Mouse (Mus musculus) liver, postnatal 0 days (tissue): ENCODE results near the gene Syn2. TPM values are rescaled to one million over a fixed set of nuclear protein-coding genes. Genes with fewer than 3 reads are reported as not detected.

ENCODE experiments used
- ATAC-seq: fragments of 200-750 bp; cut with Nextera tagmentation; 2 replicates; pipeline ENCODE4 v1.8.0; 2017; ENCODE audit warnings: mild to moderate bottlenecking, moderate library complexity
- DNase-seq: peaks from one replicate; pipeline ENCODE4 v3.0.0-alpha.2; 2016
- H3K27ac ChIP-seq: fragments of 300-500 bp; sonication (generic); 2 replicates; pipeline ENCODE4 v1.5.1; 2014; ENCODE audit warnings: antibody characterized with exemption, moderate library complexity, mild to moderate bottlenecking, low read depth
- H3K27me3 ChIP-seq: fragments of 300-500 bp; sonication (generic); 2 replicates; pipeline ENCODE4 v1.6.1; 2014; ENCODE audit warnings: low read length, control low read depth, mixed read lengths; ENCODE audit not compliant: insufficient read depth
- H3K36me3 ChIP-seq: fragments of 300-500 bp; sonication (generic); replicated peaks from 2 replicates; pipeline ENCODE4 v1.6.1; 2014; ENCODE audit warnings: mild to moderate bottlenecking, control low read depth, low read length, moderate library complexity, mixed read lengths; ENCODE audit not compliant: insufficient read depth
- H3K4me1 ChIP-seq: fragments of 300-500 bp; sonication (generic); 2 replicates; pipeline ENCODE4 v1.6.1; 2014; ENCODE audit warnings: antibody characterized with exemption, mild to moderate bottlenecking, control low read depth; ENCODE audit not compliant: insufficient read depth
- H3K4me2 ChIP-seq: fragments of 300-500 bp; sonication (generic); 2 replicates; pipeline ENCODE4 v1.6.1; 2014; ENCODE audit warnings: low read depth, mild to moderate bottlenecking, low read length, moderate library complexity, mixed read lengths
- H3K4me3 ChIP-seq: fragments of 300-500 bp; sonication (generic); 2 replicates; pipeline ENCODE4 v1.5.1; 2014; ENCODE audit warnings: low read depth, low read length
- H3K9ac ChIP-seq: fragments of 300-500 bp; sonication (generic); replicated peaks from 2 replicates; pipeline ENCODE4 v1.6.1; 2014; ENCODE audit warnings: mild to moderate bottlenecking, moderate library complexity
- H3K9me3 ChIP-seq: fragments of 300-500 bp; sonication (generic); 2 replicates; pipeline ENCODE4 v1.6.1; 2016; ENCODE audit warnings: mild to moderate bottlenecking, control low read depth, low read length, mixed read lengths
- CTCF ChIP-seq: sonication (generic); IDR thresholded peaks from 2 replicates; pipeline ENCODE4 v1.5.1; 2016; ENCODE audit warnings: antibody characterized with exemption, low read depth
- EP300 ChIP-seq: IDR thresholded peaks from 2 replicates; pipeline ENCODE4 v1.6.1; 2016; ENCODE audit warnings: antibody characterized with exemption, low read depth, mild to moderate bottlenecking
- WGBS: fragments of 180-500 bp; shearing (Covaris S2); extraction: QIAGEN DNeasy Blood & Tissue Kit; methylation state at CpG from one replicate; pipeline ENCODE4 v1.1.7; 2014; ENCODE audit not compliant: insufficient replicate concordance; 5-methylcytosine and 5-hydroxymethylcytosine counted together
- polyA plus RNA-seq: library from polyadenylated mRNA; unstranded; fragments of >200 nt; fragmentation: Nextera tagmentation; extraction: Ambion mirVana; gene quantifications from 2 replicates; pipeline ENCODE4 v1.2.1, GENCODE M21; 2015

The Syn2 gene
- polyA plus RNA-seq, 1 experiment from 2014 or later: 0.20 TPM

- no peak overlapping the region for H3K9ac ChIP-seq
- no peaks in the 10 kb centered on the region for H3K9me3 ChIP-seq
- H3K36me3 ChIP-seq: no peaks in the 10 kb centered on the region
- H3K27me3 ChIP-seq: no peaks in the 10 kb centered on the region
- DNase-seq (no peak), ATAC-seq (no peak)
- H3K27ac ChIP-seq: no peak overlapping the region
- H3K4me2 ChIP-seq: no peak overlapping the region
- H3K4me1 ChIP-seq: no peaks in the 10 kb centered on the region
- H3K4me3 ChIP-seq: no peak overlapping the region
- TF ChIP-seq CTCF: no peak
- no peak for TF ChIP-seq EP300
- 76% methylated on average over 10 of the region's 10 CpGs for WGBS
These were observed 140.6 kb downstream of the Syn2 start for GRCm38 (mm10) chr6:115275116-115275815.

DNA sequence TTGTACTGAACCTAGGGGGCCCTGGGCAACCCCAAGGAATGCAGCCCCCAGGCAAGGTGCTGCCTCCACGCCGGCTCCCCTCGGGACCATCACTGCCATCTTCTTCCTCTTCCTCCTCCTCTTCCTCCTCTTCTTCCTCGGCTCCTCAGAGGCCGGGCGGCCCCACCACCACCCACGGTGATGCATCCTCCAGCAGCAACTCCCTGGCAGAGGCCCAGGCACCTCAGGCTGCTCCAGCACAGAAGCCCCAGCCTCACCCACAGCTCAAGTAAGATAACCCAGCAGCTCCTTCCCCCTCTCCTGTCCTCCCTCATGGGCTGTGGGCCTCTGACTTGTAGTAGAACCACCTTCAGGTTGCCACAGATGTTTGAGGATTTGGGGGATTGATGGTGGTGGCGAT lies 143.4 kb downstream of the Syn2 start:
- Histone ChIP-seq H3K9ac (no peak overlapping the region), H3K4me1 (no peaks in the 10 kb centered on the region), H3K27ac (no peak overlapping the region), H3K27me3 (no peaks in the 10 kb centered on the region), H3K9me3 (no peaks in the 10 kb centered on the region), H3K36me3 (no peaks in the 10 kb centered on the region), H3K4me3 (no peak overlapping the region), H3K4me2 (no peak overlapping the region)
- TF ChIP-seq EP300: no peak
- no peak for TF ChIP-seq CTCF
- WGBS: 78% methylated on average over 8 of the region's 8 CpGs
- DNase-seq (no peak), ATAC-seq (no peak)

GRCm38 (mm10) chr6:115279639-115280038 lies 144.9 kb downstream of the Syn2 start:
- WGBS: 55% methylated on average over 2 of the region's 2 CpGs
- Histone ChIP-seq H3K9ac (no peak overlapping the region), H3K27me3 (no peaks in the 10 kb centered on the region), H3K36me3 (no peaks in the 10 kb centered on the region), H3K4me3 (no peak overlapping the region), H3K9me3 (no peaks in the 10 kb centered on the region), H3K4me2 (no peak overlapping the region), H3K27ac (no peak overlapping the region), H3K4me1 (no peaks in the 10 kb centered on the region)
- ATAC-seq: no peak
- TF ChIP-seq EP300 (no peak), CTCF (no peak)
- no peak for DNase-seq

GRCm38 (mm10) chr6:115284153-115284552 lies 149.5 kb downstream of the Syn2 start:
- Histone ChIP-seq H3K9me3 (no peaks in the 10 kb centered on the region), H3K4me3 (no peak overlapping the region), H3K4me2 (no peak overlapping the region), H3K9ac (no peak overlapping the region), H3K36me3 (no peaks in the 10 kb centered on the region), H3K27ac (no peak overlapping the region), H3K27me3 (no peaks in the 10 kb centered on the region), H3K4me1 (no peaks in the 10 kb centered on the region)
- 81% methylated on average over 2 of the region's 2 CpGs for WGBS
- TF ChIP-seq CTCF (no peak), EP300 (no peak)
- ATAC-seq (no peak), DNase-seq (no peak)

GRCm38 (mm10) chr6:115286441-115286840 lies 151.7 kb downstream of the Syn2 start:
- Histone ChIP-seq H3K36me3 (no peaks in the 10 kb centered on the region), H3K4me2 (no peak overlapping the region), H3K9ac (no peak overlapping the region), H3K27me3 (no peaks in the 10 kb centered on the region), H3K9me3 (no peaks in the 10 kb centered on the region), H3K27ac (no peak overlapping the region), H3K4me3 (no peak overlapping the region), H3K4me1 (no peaks in the 10 kb centered on the region)
- WGBS: 79% methylated on average over 6 of the region's 6 CpGs
- DNase-seq: no peak
- TF ChIP-seq EP300: no peak
- no peak for TF ChIP-seq CTCF
- no peak for ATAC-seq

DNA sequence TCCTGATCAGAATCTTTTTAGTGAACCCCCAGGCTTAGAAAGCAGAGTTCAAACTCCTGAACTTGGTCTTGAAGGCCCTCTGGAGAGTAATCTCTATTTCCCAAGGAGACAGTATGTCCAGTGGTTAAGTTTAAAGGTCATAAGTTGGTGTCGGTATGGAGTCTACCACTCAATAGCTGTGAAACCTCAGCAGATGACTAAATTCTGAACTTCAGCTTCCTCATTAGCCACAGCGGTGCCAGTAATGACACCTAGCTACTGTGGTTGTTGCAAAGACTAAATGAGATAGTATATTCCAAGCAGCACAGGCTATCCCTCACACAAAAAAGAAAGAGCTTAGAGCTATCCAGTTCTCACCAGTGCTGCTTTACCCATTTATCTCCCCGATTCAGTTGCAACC lies 153.5 kb downstream of the Syn2 start:
- no peak overlapping the region for H3K4me2 ChIP-seq
- no peak for DNase-seq
- no peak overlapping the region for H3K27ac ChIP-seq
- H3K27me3 ChIP-seq: no peaks in the 10 kb centered on the region
- 67% methylated on average over 3 of the region's 3 CpGs for WGBS
- H3K4me1 ChIP-seq: no peaks in the 10 kb centered on the region
- ATAC-seq: no peak
- H3K36me3 ChIP-seq: no peaks in the 10 kb centered on the region
- H3K9me3 ChIP-seq: no peaks in the 10 kb centered on the region
- no peak overlapping the region for H3K4me3 ChIP-seq
- TF ChIP-seq EP300: no peak
- no peak overlapping the region for H3K9ac ChIP-seq
